Mouse (Mus musculus) kidney, adult 2 months (tissue): Measurements from ENCODE around the gene Cx3cr1.

ENCODE experiments used
- CTCF ChIP-seq: fragments of 200-500 bp; conservative IDR thresholded peaks from 2 replicates; pipeline ENCODE4 v1.5.1; 2011; ENCODE audit warnings: low read depth, mild to moderate bottlenecking, control low read depth, low read length, moderate library complexity, mixed read lengths; ENCODE audit not compliant: insufficient read depth, insufficient read length
- POLR2A ChIP-seq: fragments of 200-500 bp; IDR thresholded peaks from one replicate; pipeline ENCODE4 v1.6.1; 2011; ENCODE audit warnings: low read depth, low read length, control low read depth

DNA sequence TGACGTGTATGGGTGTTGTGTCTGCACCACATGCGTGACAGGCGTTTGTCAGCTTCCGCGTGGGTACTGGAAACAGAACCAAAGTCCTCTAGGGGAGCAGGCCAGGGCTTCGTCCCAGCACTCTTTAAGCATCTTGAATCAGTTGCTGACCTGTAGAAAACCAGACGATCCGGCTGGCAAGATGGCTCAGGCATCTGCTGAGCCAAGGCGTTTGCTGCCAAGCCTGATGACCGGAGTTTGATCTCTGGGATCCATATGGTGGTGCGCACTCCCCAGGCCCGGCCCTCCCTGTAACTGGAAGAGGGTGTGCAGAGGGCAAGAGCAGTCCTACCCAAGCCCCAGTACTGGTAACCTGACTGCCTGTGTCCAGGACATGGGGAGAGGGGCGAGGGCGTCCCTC, 127.8 kb downstream of the Cx3cr1 start:
- TF ChIP-seq CTCF = no peak
- TF ChIP-seq POLR2A = no peak
